Mouse (Mus musculus) ovary, adult 18-20 months (tissue): ENCODE measurements around the gene Srgap1.

Source experiments
- DNase-seq: peaks from one replicate; pipeline ENCODE4 v3.0.0; 2022; ENCODE audit warnings: low spot score, mixed read lengths

Gene Srgap1

DNA sequence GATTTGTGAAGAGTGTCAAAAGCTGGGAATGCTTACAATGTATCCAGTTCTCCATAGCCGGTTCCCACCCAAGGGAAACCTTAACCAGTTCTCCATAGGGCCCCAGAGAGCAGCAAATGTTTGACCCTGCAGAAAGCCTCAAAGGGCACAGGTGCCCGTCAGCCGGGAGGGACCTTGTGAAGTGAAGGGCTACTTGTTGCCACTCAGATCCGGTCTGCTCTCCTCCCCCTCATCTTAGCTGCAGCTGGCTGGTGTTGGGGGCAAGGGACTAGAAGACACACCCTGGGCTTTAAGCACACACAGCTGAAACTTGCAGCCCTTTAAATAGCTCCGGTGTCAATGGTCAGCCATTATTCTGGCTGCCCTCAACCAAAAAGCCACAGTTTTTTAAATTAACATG lies 30.1 kb downstream of the Srgap1 start:
- no peak for DNase-seq

DNA sequence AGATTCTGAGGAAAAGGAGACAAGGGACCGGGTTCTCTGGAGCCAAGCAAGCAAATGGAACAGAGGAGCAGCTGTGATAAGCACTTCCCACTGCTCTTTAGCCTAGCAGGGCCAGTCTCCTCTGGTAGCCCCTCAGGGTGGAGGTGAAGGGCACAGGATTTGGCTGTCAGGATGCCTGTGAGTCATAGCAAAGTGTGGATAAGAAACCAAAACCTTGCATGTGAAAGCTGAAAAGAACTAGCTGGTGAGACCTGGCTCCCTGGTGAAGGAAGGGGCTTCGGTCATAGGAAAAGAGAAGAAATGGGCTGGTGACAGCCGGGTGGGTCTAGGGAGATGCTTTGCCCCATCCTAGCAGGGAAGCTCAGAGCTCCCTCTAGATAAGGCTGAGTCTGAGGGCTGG lies 30.5 kb downstream of the Srgap1 start:
- DNase-seq, result no peak

DNA sequence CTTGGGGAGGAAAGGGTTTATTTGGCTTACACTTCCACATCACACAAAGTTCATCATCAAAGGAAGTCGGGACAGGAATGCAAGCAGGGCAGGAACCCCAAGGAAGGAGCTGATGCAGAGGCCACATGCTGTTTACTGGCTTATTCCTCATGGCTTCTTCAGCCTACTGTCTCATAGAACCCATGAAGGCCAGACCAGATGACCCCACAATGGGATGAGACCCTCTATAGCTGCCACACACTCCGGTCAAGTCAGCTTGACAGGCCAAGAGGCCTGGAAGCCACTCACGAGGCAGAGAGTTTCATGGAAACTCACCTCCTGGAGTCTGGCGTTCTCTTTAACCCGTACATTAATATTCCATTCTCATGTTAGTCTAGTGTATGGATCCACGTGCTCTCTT lies 34.8 kb downstream of the Srgap1 start:
- DNase-seq, result no peak

DNA sequence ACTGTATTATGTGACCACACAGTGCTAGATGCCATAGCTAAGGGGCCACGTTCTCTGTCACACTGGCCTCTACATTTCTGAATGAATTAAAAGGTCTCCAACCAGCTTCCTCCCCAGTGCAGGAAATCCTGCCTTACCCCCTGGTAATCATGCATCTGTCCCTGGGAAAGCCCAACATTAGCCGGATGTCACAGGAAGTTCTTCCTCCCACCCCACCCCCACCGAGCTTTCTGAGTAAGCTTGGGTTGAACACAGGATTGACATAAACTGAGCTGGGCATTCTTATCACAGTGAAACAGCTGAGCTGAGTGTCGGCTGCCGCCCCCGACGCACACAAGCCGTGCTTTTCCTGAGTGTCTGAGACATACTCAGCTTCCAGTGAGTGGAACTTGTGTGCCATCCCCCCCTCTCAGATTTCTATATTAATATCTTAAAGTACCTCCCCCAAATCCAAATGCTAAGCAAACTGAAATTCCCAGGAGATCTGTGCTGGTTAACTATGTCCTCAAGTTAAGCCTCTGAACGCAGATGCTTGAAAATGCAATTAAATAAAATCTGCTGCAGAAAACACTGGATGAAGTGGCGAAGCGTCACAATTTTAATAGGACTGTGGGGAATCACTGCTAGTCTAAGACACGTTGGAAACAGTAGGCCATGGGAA lies 38.3 kb downstream of the Srgap1 start:
- DNase-seq, result no peak

DNA sequence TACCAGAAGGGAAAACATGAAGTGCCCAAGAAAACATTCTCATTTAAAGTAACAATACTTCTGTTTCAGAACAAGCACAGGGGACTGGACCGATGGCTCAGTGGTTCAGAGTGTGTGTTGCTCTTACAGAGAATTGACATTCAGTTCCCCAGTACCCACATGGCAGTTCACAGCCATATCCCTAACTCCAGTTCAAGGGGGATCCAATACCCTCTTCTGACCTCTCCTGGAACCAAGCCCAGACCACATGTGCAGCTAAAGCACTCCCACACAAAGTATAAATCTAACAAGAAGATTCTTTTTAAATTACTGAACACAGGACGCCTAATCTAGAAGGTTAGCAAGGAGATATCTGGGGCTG lies 38.8 kb downstream of the Srgap1 start:
- no peak for DNase-seq

DNA sequence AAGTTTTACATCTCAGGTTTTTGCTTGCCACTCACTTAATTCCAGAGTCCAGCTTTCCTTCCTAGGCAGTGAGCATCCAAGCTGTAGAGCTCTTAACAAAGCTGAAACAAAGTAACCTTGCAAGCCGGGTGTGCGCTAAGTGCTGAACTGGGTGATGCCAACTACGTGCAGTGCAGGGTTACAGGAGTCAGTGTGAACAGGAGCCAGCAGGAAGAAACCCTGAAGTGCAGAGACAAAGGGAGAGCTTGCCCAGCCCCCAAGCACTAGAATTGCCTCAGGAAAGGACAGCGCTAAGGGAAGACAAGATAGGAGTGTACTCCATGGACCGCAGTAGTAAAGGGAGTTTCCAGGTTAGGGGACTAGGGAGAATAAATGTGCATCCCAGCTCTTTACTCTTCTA lies 40.5 kb downstream of the Srgap1 start:
- DNase-seq, result no peak

DNA sequence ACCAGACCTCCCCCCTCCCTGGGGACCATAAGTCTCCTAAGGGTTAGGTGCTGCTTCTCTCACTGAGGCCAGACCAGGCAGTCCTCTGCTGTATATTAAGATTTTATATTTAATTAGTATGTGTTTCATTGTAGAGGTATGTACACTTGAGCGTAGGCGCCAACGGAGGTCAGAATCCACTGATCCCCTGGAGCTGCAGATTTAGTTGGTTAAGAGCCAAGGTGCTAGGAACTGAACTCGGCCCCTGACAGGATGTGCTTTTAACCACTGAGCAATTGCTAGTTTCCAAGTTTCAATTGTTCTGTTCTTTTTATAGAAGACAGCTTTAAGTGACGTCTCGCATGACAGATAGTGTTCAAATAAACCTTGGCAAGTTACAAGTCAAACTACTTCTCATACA lies 41.0 kb downstream of the Srgap1 start:
- DNase-seq, result no peak

DNA sequence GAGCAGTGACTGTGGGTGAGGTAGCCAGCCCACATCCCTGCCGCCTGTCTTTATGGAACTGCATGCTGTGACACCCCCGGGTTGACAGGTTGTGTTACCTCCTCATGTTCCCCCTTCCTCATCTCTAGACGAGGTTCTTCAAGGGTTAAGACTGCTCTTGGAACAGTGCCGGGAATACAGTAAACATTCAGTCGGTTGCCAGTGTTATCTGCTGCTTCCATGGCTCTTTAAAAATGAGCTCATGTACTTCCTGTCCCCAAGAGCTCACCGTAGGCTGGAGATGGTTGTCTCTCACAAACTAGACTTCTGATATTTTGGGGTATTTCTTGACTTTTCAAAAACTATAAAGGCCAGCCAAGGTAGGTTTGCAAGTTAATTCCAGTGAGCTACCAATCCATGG lies 41.6 kb downstream of the Srgap1 start:
- DNase-seq, result no peak

DNA sequence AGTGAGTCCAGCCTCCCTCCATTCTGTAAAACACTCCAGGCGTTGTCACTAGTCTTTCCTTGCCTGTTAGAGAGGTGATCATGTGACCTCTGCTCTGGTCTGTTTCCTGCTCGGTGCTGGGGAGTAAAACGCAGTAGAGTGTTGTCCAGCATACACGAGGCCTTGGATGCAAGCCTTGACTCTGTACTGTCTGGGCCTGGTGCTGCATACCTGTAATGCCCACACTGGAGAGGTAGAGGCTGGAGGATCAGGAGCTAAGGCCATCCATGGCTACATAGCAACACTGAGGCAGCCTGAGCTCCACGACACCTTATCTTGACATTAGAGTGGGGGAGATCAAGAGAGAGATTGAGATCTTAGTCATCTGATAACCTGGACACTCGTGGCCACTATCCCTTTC lies 44.2 kb downstream of the Srgap1 start:
- DNase-seq, result no peak

DNA sequence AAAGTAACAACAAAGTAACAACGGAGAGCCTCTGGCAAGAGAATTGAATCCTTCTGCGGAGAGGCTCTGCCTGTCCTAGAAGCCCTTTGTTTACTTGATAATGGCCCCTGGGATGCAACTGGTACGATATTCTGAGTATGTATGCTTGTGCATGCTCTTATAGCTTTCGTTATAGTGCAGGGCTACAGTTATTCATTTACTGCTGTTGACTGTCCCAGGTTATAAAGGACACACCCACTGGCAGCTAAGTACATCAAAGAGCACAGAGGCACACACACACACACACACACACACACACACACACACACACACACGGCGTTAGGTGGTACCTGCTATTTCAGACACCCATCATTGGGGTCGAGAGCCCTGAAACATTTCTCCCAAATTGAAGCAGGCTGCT lies 48.3 kb downstream of the Srgap1 start:
- no peak for DNase-seq

DNA sequence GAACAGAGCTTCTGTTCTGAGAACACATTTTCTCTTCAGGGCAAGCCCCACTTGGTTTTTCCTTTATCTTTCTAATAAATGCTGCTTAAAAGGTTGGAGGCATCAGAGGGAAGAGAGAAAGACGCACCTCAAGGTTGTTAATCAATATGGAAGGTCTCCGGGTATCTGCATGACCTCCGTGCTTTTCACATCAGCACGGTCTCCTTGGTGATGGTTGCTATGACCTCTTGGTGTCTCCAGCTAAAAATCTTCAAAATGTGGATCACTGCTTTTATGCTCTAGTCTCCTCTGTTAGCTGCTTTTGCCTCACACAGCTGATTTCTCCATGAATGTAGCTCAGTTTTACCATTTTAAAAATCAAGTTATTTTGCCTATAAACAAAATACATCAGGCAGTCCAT lies 50.6 kb downstream of the Srgap1 start:
- DNase-seq, result no peak

DNA sequence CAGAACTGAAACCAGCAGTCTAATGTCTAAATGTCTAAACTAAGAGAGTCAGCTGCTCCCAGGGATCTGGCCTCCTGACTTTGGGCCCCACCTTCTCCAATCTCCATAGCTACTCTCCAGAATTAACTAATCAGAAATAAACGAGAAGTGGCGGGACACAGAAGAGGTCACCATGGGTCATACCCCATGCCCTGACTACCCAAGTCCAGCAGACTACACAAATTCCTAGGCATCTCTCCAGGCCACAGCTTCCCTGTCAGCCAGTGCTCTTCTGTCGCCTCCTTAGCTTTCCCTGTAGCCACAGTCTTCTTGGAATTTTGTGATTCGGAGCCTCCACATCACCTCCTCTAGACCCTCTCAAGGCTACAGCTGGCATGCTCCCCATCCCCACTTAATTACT lies 51.7 kb downstream of the Srgap1 start:
- DNase-seq, result no peak

DNA sequence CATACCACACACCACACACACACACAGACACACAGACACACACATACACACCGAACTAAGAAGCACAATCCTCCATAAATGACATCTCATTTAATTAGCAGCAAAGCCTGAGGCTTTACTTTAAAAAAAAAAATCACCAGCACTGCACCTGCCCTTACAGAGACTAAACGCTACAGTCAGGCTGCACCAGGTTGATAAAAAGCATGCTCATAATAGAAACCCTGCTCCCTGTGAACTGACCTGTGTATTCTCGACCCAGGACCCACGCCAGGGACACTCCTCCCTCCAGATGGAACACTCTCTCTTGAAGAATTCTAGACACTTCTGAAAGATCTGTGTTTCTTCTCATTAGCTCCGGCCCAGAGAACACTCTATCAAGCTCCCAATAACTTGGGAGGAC lies 52.5 kb downstream of the Srgap1 start:
- DNase-seq, result no peak

DNA sequence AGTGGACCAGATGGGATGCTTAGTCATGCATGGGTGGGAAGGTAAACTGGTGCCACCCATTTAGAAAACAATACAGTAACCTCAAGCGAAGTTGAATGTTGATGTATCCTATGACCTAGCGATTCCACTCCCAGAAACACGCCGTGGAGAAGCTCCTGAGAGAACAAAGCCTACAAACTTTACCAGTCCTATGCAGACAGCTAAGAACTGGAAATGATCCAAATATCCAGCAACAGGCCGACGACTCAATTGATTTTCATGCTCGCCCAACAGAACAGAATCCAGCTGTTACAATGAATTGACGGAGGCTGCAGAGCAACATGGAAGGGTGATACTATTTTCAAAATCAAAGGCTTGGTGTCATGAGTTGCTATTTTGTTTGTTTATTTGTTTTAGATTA lies 54.5 kb downstream of the Srgap1 start:
- no peak for DNase-seq

DNA sequence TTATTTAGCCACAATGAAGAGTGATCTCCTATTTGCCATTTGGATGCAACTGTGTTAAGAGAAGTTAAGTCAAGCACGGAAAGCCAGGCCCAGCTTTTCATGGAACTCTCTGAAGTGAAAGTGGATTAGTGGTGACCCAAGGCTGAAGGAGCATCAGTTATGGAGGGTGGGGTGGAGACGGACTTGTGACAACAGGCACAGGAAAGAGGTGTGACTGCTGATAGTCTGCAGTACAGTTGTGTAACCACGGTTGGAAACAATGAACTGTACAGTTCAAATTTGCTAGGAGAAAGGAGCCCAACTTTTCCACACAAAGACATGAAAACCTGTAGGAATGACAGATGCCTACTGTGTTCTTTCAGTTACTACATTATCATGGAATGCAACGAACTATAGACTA lies 60.1 kb downstream of the Srgap1 start:
- DNase-seq, result no peak

DNA sequence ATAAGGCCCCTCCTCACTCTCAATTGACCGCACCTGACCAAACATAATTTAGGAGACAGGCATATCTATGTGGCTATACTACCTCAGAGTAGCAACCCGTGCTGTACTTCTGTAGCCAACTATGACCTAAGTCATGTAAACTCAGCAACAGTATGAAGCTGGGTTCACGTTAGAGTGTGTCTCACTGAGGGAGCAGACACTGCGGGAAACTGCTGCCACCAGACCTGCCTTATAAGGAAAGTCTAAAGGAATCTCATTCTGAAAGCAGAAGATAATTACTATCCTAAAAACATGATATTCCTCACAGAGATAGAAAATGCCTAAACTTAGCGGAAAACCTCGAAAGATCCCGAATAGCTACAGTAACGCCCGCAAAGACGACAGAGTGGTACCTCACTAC lies 62.2 kb downstream of the Srgap1 start:
- no peak for DNase-seq

DNA sequence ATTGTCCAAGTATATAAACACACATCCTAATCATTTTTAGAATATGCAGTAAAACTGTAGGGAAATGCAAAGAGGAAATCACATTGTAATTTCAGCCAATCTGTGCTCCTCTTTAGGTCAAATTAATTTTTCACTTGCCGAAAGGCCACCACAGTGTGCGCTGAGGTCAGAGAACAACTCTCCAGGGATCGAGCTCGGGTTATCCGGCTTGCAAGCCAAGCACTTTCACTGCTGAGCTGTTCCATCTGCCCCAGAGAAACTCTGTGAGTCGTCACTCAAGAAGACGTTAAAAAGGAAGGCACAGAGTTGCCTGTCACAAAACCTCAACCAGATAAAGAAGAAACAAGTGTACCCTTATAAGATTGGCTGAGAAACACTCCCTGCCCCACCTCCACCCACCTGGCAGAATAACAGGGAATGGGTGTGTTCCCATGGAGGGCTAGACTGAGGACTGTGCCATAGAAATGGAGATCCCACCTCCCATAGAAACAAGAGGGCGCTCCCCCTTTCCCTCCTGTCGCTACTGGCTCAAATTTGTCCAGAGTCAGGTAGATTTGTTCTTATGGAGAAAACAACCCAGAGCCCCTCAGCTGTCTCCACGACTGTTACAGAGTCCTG lies 63.0 kb downstream of the Srgap1 start:
- DNase-seq, result no peak

DNA sequence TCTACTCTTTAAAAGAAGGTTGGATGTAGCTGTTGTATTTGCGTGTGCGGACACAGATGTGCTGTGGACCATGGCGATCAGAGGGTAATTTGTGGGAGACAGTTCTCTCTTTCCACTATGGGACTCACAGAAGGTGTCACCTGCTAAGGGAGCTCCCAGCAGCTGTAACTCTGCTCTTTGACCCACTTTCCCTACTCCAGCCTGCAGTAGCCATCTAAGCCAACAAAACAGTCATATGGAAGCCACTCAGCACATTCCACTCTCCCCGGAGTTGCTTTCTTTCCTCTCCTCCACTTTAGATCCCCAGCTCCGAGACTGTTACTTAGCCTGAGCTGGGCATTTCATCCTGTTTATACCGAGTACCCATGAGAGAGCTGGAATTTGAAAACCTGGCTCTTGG lies 71.8 kb downstream of the Srgap1 start:
- no peak for DNase-seq

DNA sequence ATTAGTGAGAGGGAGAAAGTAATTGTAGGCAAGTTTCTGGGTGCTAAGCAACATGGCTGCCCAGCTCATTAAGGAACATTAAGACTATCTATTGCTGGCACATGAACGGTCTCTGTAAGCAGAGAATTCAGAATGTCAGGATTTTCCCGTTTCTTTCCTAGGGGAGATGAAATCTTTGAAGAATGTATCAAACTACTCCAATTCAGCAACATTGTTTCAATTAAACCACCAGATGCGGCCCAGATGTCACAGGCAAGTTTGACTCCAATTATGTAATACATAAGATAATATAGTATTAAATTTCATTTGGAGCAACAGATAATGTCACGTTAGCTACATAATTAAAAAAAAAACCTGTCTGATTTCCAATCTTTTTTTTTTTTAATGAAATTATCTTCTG lies 72.5 kb downstream of the Srgap1 start:
- DNase-seq, result no peak

DNA sequence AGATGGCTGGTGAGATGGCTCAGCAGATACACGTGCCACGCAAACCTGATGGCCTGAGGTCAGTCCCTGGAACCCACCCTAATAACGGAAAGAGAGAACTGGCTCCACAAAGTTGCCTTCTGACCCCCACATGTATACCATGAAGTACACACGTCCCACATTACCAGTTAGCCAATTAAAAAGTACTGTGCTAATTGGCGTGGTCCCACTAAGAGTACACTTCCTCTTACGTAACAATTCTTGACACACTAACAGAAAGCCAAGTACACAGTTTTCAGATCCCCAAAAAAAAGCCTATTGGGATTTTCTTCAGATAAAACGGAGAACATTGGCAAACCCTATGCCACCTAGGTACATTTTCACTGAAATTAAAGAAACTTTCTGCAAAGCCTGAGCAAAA lies 73.8 kb downstream of the Srgap1 start:
- no peak for DNase-seq

DNA sequence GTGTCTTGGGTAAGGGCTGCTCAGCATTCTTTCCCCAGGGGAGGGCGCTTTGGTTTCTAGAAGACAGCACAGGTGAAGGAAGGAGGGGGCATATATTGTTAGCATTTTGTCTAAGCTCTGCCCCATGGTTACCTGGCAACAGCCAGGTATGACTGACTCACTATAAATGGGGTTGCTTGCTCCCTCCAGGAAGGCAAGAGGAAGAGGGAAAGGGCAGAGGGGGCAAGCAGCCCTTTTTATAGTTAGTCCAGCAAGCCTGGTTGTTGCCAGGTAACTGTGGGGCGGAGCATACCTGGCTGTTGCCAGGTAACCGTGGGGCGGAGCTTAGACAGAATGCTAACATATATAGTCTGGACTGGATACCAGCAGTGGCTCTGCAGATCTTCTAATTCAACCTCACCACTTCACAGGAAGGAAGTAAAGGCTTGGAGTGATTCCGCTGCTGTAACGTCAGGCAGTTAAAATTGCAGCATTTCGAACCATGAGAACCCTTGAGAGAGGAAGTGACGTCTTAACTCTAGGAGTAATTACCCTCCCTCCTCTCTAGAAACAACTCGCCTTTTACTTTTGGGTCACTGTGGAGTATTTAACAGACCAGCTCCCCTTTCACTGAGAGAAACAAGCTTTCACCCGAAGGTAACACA lies 74.7 kb downstream of the Srgap1 start:
- DNase-seq, result no peak

DNA sequence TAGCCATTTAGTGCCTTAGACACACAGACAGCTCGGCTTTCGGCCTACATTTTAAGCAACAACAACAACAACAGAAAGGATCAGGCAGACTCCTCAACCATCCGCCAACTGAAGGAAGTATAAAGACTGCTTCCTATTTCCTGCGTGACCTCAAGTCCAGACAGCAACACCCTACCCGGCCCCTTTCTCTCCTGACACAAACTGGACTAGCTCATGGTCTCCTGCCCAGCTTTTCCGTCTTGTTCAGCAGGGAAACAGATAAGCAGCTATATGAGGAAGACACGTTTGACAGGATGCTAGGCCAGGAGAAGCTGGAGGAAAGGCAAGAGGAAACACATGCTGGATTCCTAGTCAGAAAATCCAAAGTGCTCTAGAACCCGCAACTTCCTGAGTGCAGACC lies 75.5 kb downstream of the Srgap1 start:
- DNase-seq, result no peak

DNA sequence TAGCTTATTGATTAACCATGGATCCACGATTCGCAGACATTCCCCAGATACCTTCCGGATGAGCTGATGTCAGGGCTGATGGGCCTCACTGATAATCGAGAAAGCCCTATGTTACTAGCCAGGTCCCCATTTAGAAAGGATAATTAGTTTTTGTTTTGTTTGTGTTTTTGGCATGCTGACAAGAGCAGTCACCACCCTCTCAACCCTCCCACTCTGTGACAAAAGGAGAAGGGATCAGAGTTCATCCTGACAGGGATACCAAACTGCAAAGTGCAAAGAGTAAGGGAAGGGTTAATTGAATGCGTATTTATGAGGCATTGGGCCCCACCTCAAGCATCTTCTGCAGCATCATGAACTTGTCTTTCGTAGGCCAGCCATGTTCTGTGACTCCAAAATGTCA lies 76.2 kb downstream of the Srgap1 start:
- DNase-seq, result no peak

DNA sequence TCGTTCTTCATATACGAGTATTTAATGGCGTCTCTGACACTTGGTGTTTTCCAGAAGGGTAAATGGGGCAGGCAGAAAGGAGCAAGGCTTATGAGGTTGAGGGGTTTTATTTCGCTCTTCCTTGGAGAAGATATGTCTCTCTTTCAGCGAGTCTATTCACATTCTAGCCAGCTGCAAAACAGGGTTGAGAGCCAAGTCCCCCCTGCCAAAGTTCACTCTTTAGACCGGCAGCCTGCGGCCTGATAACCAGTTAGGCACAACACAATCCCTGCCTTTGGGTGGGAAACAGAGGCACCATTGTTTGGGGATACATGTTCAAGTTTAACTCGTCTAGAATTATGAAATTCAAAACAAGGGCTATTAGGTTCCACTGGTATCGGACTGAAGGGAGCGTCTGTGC lies 83.0 kb downstream of the Srgap1 start:
- DNase-seq, result no peak
